Mouse (Mus musculus) small intestine, adult 2 months (tissue): ENCODE results near the gene Snrnp48.
A peak's percentile ranks its signal among the peaks of the same experiment; 100 is the strongest.

ENCODE experiments used
- CTCF ChIP-seq: fragments of 200-500 bp; IDR thresholded peaks from 2 replicates; pipeline ENCODE4 v1.5.1; 2012; ENCODE audit warnings: low read depth, mild to moderate bottlenecking, control low read depth, inconsistent platforms, low read length, moderate library complexity, mixed read lengths; ENCODE audit not compliant: insufficient replicate concordance, insufficient read length; ENCODE audit errors: extremely low read depth
- POLR2A ChIP-seq: fragments of 200-500 bp; IDR thresholded peaks from 2 replicates; pipeline ENCODE4 v1.6.1; 2012; ENCODE audit warnings: low read depth, mild to moderate bottlenecking, control low read depth, inconsistent platforms, low read length, moderate library complexity

GRCm38 (mm10) chr13:38204702-38205482 lies at the start of gene Snrnp48:
- no peak for TF ChIP-seq CTCF
- TF ChIP-seq POLR2A, result peak; percentile 77
